Mouse (Mus musculus) c-Kit-positive CD71-positive TER-119-positive erythroid progenitor cells, embryonic 14.5 days (primary cell): Measurements from ENCODE around the gene Smad1.
"Not testable (repeated sequence)": the region's sequence is repeated elsewhere in the genome, so short reads cannot be mapped to it uniquely, and the experiment has no call there.

ENCODE experiments used
- DNase-seq: peaks from one replicate; pipeline ENCODE4 v3.0.0-alpha.2; 2013; ENCODE audit warnings: low spot score

Smad1 gene

GRCm38 (mm10) chr8:79398994-79399650 lies at the start of gene Smad1:
Gene Smad1 (minus strand): TSS chr8:79399518.
- no peak for DNase-seq

GRCm38 (mm10) chr8:79447260-79447853 lies 48.0 kb upstream of the Smad1 start:
- DNase-seq, result no peak

GRCm38 (mm10) chr8:79443460-79444098 lies 44.3 kb upstream of the Smad1 start:
- no peak for DNase-seq

GRCm38 (mm10) chr8:79433953-79434500 lies 34.7 kb upstream of the Smad1 start:
- DNase-seq, result no peak

GRCm38 (mm10) chr8:79414907-79415306 lies 15.6 kb upstream of the Smad1 start:
- no peak for DNase-seq

GRCm38 (mm10) chr8:79410501-79410900 lies 11.2 kb upstream of the Smad1 start:
- DNase-seq, result no peak

- DNase-seq, result not testable (repeated sequence)
Observed at GRCm38 (mm10) chr8:79407356-79407755, 8.0 kb upstream of the Smad1 start.

GRCm38 (mm10) chr8:79404895-79405557 lies 5.7 kb upstream of the Smad1 start:
- no peak for DNase-seq

GRCm38 (mm10) chr8:79400671-79401070 lies 1.4 kb upstream of the Smad1 start:
- no peak for DNase-seq

- DNase-seq, result no peak
Observed at GRCm38 (mm10) chr8:79398251-79398981, 902 bp downstream of the Smad1 start.

GRCm38 (mm10) chr8:79397705-79398250 lies 1.5 kb downstream of the Smad1 start:
- DNase-seq, result no peak

GRCm38 (mm10) chr8:79396911-79397310 lies 2.4 kb downstream of the Smad1 start:
- DNase-seq, result no peak

GRCm38 (mm10) chr8:79394009-79394408 lies 5.3 kb downstream of the Smad1 start:
- DNase-seq, result no peak

GRCm38 (mm10) chr8:79393215-79393614 lies 6.1 kb downstream of the Smad1 start:
- no peak for DNase-seq

GRCm38 (mm10) chr8:79392649-79393048 lies 6.7 kb downstream of the Smad1 start:
- no peak for DNase-seq

- DNase-seq, result no peak
Observed at GRCm38 (mm10) chr8:79391454-79391853, 7.9 kb downstream of the Smad1 start.

- DNase-seq, result no peak
Observed at GRCm38 (mm10) chr8:79389074-79389786, 10.1 kb downstream of the Smad1 start.

GRCm38 (mm10) chr8:79386831-79387230 lies 12.5 kb downstream of the Smad1 start:
- DNase-seq, result no peak

GRCm38 (mm10) chr8:79386358-79386757 lies 13.0 kb downstream of the Smad1 start:
- DNase-seq, result no peak

GRCm38 (mm10) chr8:79384276-79385271 lies 14.7 kb downstream of the Smad1 start:
- DNase-seq, result no peak
